Mouse (Mus musculus): ENCODE results near the gene 2810408A11Rik. TPM values are rescaled to one million over a fixed set of nuclear protein-coding genes. Genes with fewer than 3 reads are reported as not detected.

The 2810408A11Rik gene
- polyA plus RNA-seq (2015; fragmentation: Nextera tagmentation; extraction: Ambion mirVana) = 2.4 and 2.8 TPM in 2 replicates

DNA sequence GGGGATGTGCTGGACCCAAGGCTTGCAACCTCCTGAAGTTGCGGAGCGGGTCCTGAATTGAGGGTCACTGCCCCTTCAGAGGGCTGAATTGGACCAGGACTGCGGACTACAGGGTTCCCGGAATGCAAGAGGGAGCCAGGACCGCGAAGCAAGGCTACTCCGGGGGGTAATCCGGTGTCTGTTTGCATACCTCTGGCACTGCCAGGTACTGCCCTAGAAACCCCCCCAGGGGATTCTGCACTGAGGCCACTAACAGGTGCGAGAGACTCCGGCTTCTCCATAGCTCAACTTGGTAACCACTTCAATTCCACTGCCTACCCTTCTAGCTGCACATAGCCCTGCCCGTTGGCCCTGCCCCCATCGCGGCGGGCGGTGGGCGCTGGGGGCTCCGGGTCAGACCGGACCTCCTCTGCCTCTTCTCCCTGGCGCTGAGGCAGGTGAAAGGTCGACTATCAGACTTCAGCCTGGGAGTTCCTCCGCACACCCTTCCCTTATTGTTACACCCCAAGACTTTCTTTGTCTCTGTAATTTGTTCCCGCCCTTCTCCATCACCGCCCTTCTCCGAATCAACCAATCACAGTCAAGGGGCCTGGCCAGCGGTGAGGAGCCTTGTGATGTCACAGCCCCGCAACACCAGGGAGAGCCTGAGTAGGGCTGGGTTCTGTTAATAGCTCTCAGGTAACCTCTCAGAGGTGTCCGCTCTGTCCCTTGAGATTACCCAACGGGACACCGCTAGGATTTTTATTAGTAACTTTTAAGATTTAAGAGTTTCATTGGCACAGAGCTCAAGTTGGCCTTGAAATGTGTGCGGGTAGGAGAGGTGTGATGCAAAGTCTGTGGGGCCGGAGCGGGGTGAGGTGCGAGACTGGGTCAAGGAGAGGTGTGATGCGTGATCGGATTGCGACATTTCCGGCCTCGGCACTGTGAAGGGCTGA lies at the start of gene 2810408A11Rik, which contains the start of gene Neurl4:
2810408A11Rik (minus strand) TSS at position 517 of the 935 bp plus-strand sequence.
Neurl4 (plus strand) TSS at position 602 of the 935 bp plus-strand sequence.

DNA sequence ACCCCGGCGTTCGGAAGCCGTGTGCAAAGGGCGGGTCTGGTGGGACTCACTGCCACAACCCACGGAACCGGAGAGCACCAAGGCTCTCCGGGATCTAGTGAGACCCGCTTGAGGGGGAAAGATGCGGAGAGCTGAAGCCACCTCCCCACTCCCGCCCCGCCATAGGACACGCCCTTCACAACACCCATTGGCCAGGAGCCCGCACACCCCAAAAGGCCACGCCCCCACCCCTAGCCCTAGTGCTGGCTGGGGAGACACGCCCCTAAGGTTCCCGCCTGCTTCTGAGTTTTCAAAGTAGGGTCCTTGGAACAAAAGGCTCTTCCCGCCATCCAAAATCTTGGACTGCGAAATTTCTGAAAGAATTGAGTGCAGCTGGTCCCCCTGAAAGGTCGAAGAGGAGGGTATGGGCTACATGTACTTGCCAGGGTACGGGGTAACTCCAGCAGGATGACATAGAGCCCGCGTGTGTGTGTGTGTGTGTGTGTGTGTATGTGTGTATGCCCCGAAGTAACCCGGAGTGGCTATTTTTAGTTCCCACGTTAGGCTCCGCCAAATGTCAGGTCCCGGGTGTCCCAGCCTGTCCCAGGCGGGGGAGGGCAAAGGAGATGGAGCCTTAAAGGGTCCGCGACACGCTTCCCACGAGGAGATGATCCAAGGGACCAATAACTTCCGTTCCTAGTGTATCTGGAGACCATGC lies 47.4 kb upstream of the 2810408A11Rik start, which contains the start of gene Slc2a4:
Slc2a4 (minus strand) TSS at position 123 of the 697 bp plus-strand sequence.

DNA sequence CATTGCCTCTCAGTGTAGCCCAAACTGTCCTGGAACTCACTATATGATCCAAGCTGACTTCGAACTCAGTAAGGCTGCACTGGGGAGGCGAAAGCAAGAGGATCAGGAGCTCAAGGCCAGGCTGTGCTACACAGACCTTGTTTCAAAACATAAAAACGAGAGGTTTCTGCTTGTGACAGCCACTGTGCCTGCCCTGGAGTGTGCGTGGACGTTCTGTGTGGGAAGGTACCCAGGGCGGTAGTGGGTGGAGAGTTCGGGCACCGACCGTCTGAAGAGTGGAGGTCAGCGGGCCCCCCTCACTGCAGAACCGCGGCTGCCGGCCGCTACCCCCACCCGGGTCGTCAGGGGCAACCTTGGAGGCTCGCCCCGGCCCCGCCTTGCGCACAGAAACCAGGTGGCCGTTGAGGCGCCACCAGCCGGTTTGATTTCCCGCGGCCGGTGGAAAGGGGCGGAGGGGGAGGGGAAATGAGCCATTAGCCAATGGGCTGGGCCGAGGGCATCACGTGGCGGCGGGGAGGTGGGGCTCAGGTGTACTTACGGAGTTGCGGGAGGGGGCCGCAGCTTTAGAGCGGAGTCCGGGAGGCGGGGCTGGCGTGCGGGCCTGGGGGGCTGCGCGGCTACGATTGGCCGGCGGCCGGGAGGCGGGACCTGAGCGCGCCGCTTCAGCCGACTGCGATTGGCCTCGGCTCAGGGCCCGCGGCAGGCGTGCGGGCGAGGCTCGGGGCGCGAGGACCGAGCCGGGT lies 34.5 kb upstream of the 2810408A11Rik start, which contains the start of gene Ybx2:
Ybx2 (plus strand) TSS at position 660 of the 743 bp plus-strand sequence.

DNA sequence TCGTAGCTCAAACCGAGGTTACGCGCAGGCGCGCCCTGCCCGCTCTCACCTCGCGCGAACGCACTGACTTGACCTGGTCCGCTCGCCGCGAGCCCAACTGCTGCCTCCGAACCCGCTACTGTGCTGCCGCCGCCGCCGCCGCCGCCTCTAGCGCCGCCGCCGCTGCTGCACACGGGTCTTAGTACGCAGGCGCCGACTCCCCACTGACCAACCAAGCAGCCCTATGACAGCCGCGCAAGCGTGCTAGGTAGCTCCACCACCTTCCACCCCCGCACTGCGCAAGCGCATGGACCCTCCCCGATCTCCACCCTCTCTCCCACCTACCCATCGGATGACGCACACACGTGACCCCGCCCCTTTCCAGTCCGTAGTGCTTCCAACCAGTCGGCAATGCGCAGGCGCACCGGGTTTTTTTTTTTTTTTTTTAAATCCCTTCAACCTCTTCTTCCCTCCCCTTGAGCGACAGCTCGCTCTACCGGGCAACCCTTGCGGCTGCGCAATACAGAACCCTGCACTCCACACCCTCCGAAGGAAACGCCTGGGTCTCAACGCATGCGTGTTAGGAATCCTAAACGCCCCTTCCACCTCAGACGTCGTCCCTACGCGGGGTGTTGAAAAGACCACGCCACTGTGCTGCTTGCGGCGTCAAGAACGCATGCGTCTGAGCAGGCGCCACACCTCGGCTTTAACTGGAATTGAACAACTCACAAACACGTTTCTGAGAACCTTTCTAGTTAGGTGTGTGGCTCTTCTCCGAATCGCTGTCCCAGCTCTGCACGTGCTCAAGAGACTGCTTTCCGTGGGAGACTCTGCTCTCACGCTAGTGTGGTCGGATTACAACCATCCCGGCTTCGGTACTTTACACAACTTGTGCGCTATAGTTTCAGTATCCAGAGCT lies 20.6 kb upstream of the 2810408A11Rik start, which contains the start of gene Eif5a:
Eif5a (minus strand) TSS at position 845 of the 898 bp plus-strand sequence.

DNA sequence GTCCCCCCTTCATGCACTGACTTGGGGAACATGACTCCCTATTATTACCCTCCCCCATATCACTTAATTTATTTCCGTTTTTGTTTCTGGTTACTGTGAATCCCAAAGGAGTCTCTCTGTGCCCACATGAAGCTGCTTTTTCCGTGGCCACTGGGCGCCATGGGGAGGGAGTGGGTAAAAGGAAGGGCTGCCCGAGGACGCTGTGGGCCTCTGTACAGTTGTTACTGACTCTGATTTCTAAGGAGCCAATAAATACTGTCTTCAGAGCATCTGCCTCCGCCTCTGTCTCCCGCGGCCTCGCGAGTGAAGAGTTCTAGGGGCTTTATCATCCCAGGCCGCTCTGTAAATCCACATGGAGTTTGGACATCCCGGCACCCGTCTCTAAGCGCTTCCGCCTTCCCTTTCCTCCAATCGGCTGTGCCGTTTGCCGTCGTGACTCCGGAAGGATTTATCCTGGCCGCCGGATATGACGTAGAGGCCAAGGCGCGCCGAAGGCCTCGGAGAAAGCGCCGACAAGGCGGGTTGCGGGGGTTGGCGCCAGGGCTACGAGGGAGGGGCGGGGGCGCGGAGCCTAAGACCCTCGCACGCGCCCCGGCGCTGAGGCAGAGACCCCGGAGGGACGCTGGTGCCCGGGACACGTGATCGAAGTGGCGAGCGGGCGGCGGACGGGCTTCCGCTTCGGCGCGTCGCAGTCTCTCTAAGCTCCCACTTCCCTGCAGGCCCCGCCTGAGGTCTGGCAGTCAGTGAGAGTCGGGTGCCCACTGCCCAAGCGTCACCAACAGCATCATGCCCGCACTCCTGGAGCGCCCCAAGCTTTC lies 13.0 kb upstream of the 2810408A11Rik start, which contains the start of gene Gps2:
Gps2 (plus strand) TSS at position 335 of the 818 bp plus-strand sequence.

DNA sequence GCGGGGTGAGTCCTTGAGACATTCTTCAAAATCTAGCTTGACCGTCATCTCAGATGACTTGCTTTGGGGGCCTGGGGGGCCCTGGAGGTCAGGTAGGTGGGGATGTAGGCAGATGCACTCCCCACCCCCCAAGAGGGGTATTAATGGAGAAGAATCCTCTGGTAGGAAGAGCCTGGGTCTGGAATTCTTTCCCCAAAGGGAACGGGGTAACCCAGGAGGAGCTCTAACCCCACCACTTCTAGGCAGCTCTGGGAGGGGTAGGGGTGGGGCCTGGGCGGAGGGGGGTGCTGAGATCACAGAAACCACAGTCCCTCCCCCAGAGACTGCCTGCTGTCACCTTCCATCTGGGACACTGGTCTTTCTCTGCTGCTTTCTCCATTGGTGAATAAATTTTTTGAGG lies 5.5 kb downstream of the 2810408A11Rik start, which contains the start of gene Acap1:
Acap1 (minus strand) TSS at position 249 of the 400 bp plus-strand sequence.

DNA sequence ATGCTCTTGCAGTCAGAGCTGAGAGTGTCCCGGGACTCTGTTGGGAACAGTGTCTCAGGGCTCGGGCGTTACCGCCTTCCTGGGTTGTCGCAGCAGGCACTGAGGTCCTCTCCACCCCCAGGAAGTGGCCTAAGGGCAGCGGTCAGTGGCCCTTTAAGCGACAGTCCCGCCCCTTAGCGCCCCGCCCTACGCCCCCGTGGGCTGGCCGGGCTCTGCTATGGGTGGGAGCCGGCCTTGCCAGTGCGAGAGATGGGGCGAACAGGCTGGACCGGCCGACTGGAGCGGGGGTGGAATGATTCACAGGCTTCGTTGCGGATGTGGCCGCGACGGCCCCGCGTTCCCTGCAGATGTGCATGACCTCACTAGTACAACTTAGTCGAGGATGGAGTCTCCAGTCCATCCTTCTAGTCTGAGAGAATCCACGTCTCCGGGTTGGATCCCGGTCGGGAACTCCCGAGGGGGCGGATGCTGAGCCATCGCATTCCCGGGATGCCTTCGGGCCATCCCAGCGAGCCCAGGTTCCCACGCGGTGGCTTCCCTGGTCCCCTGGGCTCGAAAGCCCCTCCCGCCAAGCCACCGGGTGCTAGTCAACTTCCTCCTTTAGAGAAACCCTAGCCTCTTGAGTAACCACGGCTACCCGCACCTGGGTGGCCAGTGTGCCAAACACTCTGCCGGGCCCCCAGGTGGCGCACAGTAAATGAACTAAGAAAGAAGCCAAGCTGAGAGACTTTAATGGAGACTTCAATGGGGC lies 19.8 kb downstream of the 2810408A11Rik start, which contains the start of gene Kctd11:
Kctd11 (minus strand) TSS at position 554 of the 751 bp plus-strand sequence.

DNA sequence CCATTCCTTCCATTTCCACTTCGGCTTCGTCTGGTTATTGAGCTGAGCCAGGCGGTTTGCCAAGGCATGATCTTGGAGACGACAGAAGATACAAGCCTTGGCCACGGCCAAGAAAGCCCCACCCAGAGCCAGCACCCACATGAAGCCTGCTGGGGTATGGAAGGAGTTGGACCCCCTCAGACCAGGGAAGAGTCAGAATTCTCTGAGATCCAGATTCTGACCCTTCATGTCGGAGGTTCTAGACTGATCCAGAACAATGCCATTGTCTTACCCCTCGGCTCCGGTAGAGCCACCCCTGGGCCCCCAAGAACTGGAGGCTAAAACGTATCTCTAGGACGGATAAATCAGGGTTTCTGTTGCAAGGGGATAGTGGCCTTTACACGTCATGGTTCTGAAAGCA lies 22.9 kb downstream of the 2810408A11Rik start, which contains the start of gene Tmem95:
Tmem95 (minus strand) TSS at position 141 of the 400 bp plus-strand sequence.

DNA sequence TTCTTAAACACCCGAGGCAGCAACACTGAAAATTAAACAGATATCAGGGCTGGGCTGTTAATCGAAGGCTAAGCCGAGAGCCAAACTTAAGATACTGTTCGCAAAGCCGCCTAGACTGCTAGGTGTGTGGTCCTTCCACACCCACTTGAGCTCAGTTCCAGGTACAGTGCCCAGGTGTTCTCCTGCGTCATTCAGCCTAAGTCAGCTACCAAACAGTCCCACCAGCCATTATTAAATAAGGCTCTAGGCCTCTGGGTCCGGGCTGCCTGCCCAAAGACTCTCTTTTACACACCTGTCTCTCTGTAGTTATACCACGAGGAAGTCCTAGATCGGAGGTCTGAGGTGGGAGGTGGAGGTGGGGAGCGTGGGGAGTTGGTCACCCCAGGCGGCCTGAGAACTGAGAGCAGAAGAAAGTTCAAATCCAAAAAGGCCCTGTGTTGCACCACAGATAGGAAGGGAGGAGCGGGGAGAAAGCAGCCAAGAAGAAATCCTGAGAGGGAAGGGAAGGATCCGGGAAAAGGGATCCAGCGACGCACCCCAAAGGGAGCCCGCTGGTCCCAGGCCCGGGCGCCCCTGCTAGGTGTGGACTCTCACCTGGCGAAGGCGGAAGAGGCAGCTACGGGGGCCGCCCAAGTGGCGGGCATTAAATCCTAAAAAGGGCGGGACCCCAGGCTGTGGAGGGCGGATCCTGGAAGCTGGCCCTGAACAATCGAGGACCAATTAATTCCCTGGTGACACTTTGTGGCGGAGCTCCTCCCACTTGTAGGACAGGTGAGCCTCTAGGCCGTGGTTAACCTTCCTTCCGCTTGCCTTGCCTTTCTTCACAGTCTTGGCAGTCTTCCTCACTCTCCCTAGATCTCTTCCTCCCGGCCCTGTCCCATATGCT lies 42.4 kb downstream of the 2810408A11Rik start, which contains the start of gene Tnk1:
Tnk1 (minus strand) TSS at position 618 of the 886 bp plus-strand sequence.

Small RNA genes within 50 kb of the gene (microRNA-seq; reads per million reads assigned to microRNA genes)
- not detected for gene Mir6924

Other genes with a start within 250 kb of the 2810408A11Rik start
- 3.2 and 7.1 TPM in 2 replicates for gene Sox15, start 245.7 kb downstream of the 2810408A11Rik start, polyA plus RNA-seq (2015; fragmentation: Nextera tagmentation; extraction: Ambion mirVana)
- 33.5 and 41.2 TPM in 2 replicates for gene Mpdu1, start 238.3 kb downstream of the 2810408A11Rik start, polyA plus RNA-seq (2015; fragmentation: Nextera tagmentation; extraction: Ambion mirVana)
- 27.9 and 48.1 TPM in 2 replicates for gene Cd68, start 234.8 kb downstream of the 2810408A11Rik start, polyA plus RNA-seq (2015; fragmentation: Nextera tagmentation; extraction: Ambion mirVana)
- gene Eif4a1, start 228.6 kb downstream of the 2810408A11Rik start, polyA plus RNA-seq (2015; fragmentation: Nextera tagmentation; extraction: Ambion mirVana) = 378 and 433 TPM in 2 replicates
- gene Senp3, start 218.9 kb downstream of the 2810408A11Rik start, polyA plus RNA-seq (2015; fragmentation: Nextera tagmentation; extraction: Ambion mirVana) = 46.3 and 49.8 TPM in 2 replicates
- 0.47 and 0.62 TPM in 2 replicates for gene Tnfsf13, start 215.2 kb downstream of the 2810408A11Rik start, polyA plus RNA-seq (2015; fragmentation: Nextera tagmentation; extraction: Ambion mirVana)
- gene Tnfsf12, start 205.1 kb downstream of the 2810408A11Rik start, polyA plus RNA-seq (2015; fragmentation: Nextera tagmentation; extraction: Ambion mirVana) = 17.2 and 17.8 TPM in 2 replicates
- gene Tnfsfm13, start 204.9 kb downstream of the 2810408A11Rik start, polyA plus RNA-seq (2015; fragmentation: Nextera tagmentation; extraction: Ambion mirVana) = 4.7 and 5.4 TPM in 2 replicates
- 9.3 and 10.3 TPM in 2 replicates for gene Polr2a, start 142.3 kb downstream of the 2810408A11Rik start, polyA plus RNA-seq (2015; fragmentation: Nextera tagmentation; extraction: Ambion mirVana)
- not detected in 2 replicates for gene Slc35g3, start 139.0 kb downstream of the 2810408A11Rik start, polyA plus RNA-seq (2015; fragmentation: Nextera tagmentation; extraction: Ambion mirVana)
- 3.9 and 4.3 TPM in 2 replicates for gene Zbtb4, start 135.1 kb downstream of the 2810408A11Rik start, polyA plus RNA-seq (2015; fragmentation: Nextera tagmentation; extraction: Ambion mirVana)
- gene Chrnb1, start 105.0 kb downstream of the 2810408A11Rik start, polyA plus RNA-seq (2015; fragmentation: Nextera tagmentation; extraction: Ambion mirVana) = 5.9 and 6.9 TPM in 2 replicates
- 0.78 and 0.86 TPM in 2 replicates for gene Fgf11, start 99.1 kb downstream of the 2810408A11Rik start, polyA plus RNA-seq (2015; fragmentation: Nextera tagmentation; extraction: Ambion mirVana)
- gene Tmem102, start 95.4 kb downstream of the 2810408A11Rik start, polyA plus RNA-seq (2015; fragmentation: Nextera tagmentation; extraction: Ambion mirVana) = 13.7 TPM in 2 replicates
- gene Gm39566, start 85.7 kb downstream of the 2810408A11Rik start, polyA plus RNA-seq (2015; fragmentation: Nextera tagmentation; extraction: Ambion mirVana) = not detected in 2 replicates
- not detected in 2 replicates for gene Spem2, start 82.5 kb downstream of the 2810408A11Rik start, polyA plus RNA-seq (2015; fragmentation: Nextera tagmentation; extraction: Ambion mirVana)
- 0.25 TPM in 1 of 2 replicates, not detected in the other for gene Spem1, start 78.8 kb downstream of the 2810408A11Rik start, polyA plus RNA-seq (2015; fragmentation: Nextera tagmentation; extraction: Ambion mirVana)
- gene Nlgn2, start 63.2 kb downstream of the 2810408A11Rik start, polyA plus RNA-seq (2015; fragmentation: Nextera tagmentation; extraction: Ambion mirVana) = 3.0 and 3.5 TPM in 2 replicates
- gene Tmem256, start 62.5 kb downstream of the 2810408A11Rik start, polyA plus RNA-seq (2015; fragmentation: Nextera tagmentation; extraction: Ambion mirVana) = 421 and 430 TPM in 2 replicates
- gene Plscr3, start 54.6 kb downstream of the 2810408A11Rik start, polyA plus RNA-seq (2015; fragmentation: Nextera tagmentation; extraction: Ambion mirVana) = 94.6 and 111 TPM in 2 replicates
- 6.2 and 6.4 TPM in 2 replicates for gene Tnk1, start 42.3 kb downstream of the 2810408A11Rik start, polyA plus RNA-seq (2015; fragmentation: Nextera tagmentation; extraction: Ambion mirVana)
- not detected in 2 replicates for gene Tmem95, start 23.0 kb downstream of the 2810408A11Rik start, polyA plus RNA-seq (2015; fragmentation: Nextera tagmentation; extraction: Ambion mirVana)
- gene Kctd11, start 19.6 kb downstream of the 2810408A11Rik start, polyA plus RNA-seq (2015; fragmentation: Nextera tagmentation; extraction: Ambion mirVana) = 9.2 and 10.3 TPM in 2 replicates
- 0.14 and 0.47 TPM in 2 replicates for gene Acap1, start 5.4 kb downstream of the 2810408A11Rik start, polyA plus RNA-seq (2015; fragmentation: Nextera tagmentation; extraction: Ambion mirVana)
- gene Neurl4, start 85 bp upstream of the 2810408A11Rik start, polyA plus RNA-seq (2015; fragmentation: Nextera tagmentation; extraction: Ambion mirVana) = 3.3 and 4.0 TPM in 2 replicates
- 40.4 and 40.8 TPM in 2 replicates for gene Gps2, start 12.9 kb upstream of the 2810408A11Rik start, polyA plus RNA-seq (2015; fragmentation: Nextera tagmentation; extraction: Ambion mirVana)
- 1,055 and 1,123 TPM in 2 replicates for gene Eif5a, start 21.0 kb upstream of the 2810408A11Rik start, polyA plus RNA-seq (2015; fragmentation: Nextera tagmentation; extraction: Ambion mirVana)
- gene Ybx2, start 34.8 kb upstream of the 2810408A11Rik start, polyA plus RNA-seq (2015; fragmentation: Nextera tagmentation; extraction: Ambion mirVana) = 0.54 and 1.3 TPM in 2 replicates
- 181 and 186 TPM in 2 replicates for gene Slc2a4, start 47.2 kb upstream of the 2810408A11Rik start, polyA plus RNA-seq (2015; fragmentation: Nextera tagmentation; extraction: Ambion mirVana)
- 61.3 and 78.2 TPM in 2 replicates for gene Cldn7, start 63.8 kb upstream of the 2810408A11Rik start, polyA plus RNA-seq (2015; fragmentation: Nextera tagmentation; extraction: Ambion mirVana)
- 17.5 and 18.5 TPM in 2 replicates for gene Ctdnep1, start 80.2 kb upstream of the 2810408A11Rik start, polyA plus RNA-seq (2015; fragmentation: Nextera tagmentation; extraction: Ambion mirVana)
- gene Elp5, start 81.5 kb upstream of the 2810408A11Rik start, polyA plus RNA-seq (2015; fragmentation: Nextera tagmentation; extraction: Ambion mirVana) = 83.8 and 90.4 TPM in 2 replicates
- 483 and 506 TPM in 2 replicates for gene Gabarap, start 90.2 kb upstream of the 2810408A11Rik start, polyA plus RNA-seq (2015; fragmentation: Nextera tagmentation; extraction: Ambion mirVana)
- gene Phf23, start 94.8 kb upstream of the 2810408A11Rik start, polyA plus RNA-seq (2015; fragmentation: Nextera tagmentation; extraction: Ambion mirVana) = 46.2 and 46.3 TPM in 2 replicates
- 13.4 and 13.8 TPM in 2 replicates for gene Dvl2, start 99.6 kb upstream of the 2810408A11Rik start, polyA plus RNA-seq (2015; fragmentation: Nextera tagmentation; extraction: Ambion mirVana)
- gene Acadvl, start 114.4 kb upstream of the 2810408A11Rik start, polyA plus RNA-seq (2015; fragmentation: Nextera tagmentation; extraction: Ambion mirVana) = 89.2 and 94.2 TPM in 2 replicates
- gene Dlg4, start 116.0 kb upstream of the 2810408A11Rik start, polyA plus RNA-seq (2015; fragmentation: Nextera tagmentation; extraction: Ambion mirVana) = 4.8 and 5.2 TPM in 2 replicates
- gene Asgr1, start 153.1 kb upstream of the 2810408A11Rik start, polyA plus RNA-seq (2015; fragmentation: Nextera tagmentation; extraction: Ambion mirVana) = 0.23 and 0.55 TPM in 2 replicates
- not detected in 2 replicates for gene Asgr2, start 191.7 kb upstream of the 2810408A11Rik start, polyA plus RNA-seq (2015; fragmentation: Nextera tagmentation; extraction: Ambion mirVana)
- gene Mgl2, start 229.3 kb upstream of the 2810408A11Rik start, polyA plus RNA-seq (2015; fragmentation: Nextera tagmentation; extraction: Ambion mirVana) = 0.58 and 0.90 TPM in 2 replicates